Mouse (Mus musculus): ENCODE results near the gene Vasp. TPM values are rescaled to one million over a fixed set of nuclear protein-coding genes. Genes with fewer than 3 reads are reported as not detected.
A peak's percentile ranks its signal among the peaks of the same experiment; 100 is the strongest.

Gene Vasp
- polyA plus RNA-seq, 1 experiment from 2014 or later: 39.7 TPM

- no peak for ATAC-seq (ENCODE audit: low FRiP score)
- Histone ChIP-seq H3K4me3 (peak overlapping the region; percentile 44), H3K36me3 (no peaks in the 10 kb centered on the region), H3K9ac (peak overlapping the region; percentile 66), H3K27me3 (peaks cover 52% of the 10 kb centered on the region), H3K4me2 (peak overlapping the region; percentile 67), H3K4me1 (replicated peaks) (peaks cover 35% of the 10 kb centered on the region), H3K9me3 (no peaks in the 10 kb centered on the region), H3K27ac (no peak overlapping the region)
- WGBS: 8% methylated on average over 16 of the region's 16 CpGs
These were observed 30.0 kb upstream of the Vasp start for GRCm38 (mm10) chr7:19301461-19302263.

GRCm38 (mm10) chr7:19300501-19301421 lies 29.1 kb upstream of the Vasp start:
- H3K4me3 ChIP-seq: peak overlapping the region; percentile 44
- no peaks in the 10 kb centered on the region for H3K9me3 ChIP-seq
- peaks cover 43% of the 10 kb centered on the region for H3K27me3 ChIP-seq
- peak overlapping the region; percentile 66 for H3K9ac ChIP-seq
- H3K4me1 ChIP-seq (replicated peaks): peaks cover 35% of the 10 kb centered on the region
- H3K27ac ChIP-seq: no peak overlapping the region
- under 1% methylated on average over 29 of the region's 29 CpGs for WGBS
- H3K4me2 ChIP-seq: peak overlapping the region; percentile 67
- peak; percentile 86 for ATAC-seq (ENCODE audit: low FRiP score)
- peaks cover 5% of the 10 kb centered on the region for H3K36me3 ChIP-seq

DNA sequence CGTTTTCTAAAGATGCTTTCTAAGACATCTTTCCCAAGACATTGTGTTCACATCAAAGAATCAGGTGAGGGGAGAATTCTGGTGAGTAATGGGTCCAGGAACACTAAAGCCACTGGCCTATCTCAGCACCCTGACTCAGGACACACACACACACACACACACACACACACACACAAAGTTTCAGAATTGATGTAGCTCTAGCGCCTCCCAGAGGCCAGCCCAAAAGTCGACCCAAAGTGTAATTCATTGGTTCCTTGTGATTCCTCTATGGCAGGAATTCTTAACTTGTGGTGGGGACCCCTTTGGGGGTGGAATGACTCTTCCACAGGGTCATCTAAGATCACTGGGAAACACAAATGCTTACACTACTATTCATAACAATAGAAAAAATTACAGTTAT lies 27.6 kb upstream of the Vasp start:
- no peak overlapping the region for H3K4me3 ChIP-seq
- no peak overlapping the region for H3K4me2 ChIP-seq
- ATAC-seq (ENCODE audit: low FRiP score): no peak
- WGBS: 26% methylated on average over 3 of the region's 3 CpGs
- no peak overlapping the region for H3K27ac ChIP-seq
- H3K36me3 ChIP-seq: peaks cover 16% of the 10 kb centered on the region
- no peaks in the 10 kb centered on the region for H3K9me3 ChIP-seq
- no peak overlapping the region for H3K9ac ChIP-seq
- peaks cover 28% of the 10 kb centered on the region for H3K27me3 ChIP-seq
- peaks cover 30% of the 10 kb centered on the region for H3K4me1 ChIP-seq (replicated peaks)

DNA sequence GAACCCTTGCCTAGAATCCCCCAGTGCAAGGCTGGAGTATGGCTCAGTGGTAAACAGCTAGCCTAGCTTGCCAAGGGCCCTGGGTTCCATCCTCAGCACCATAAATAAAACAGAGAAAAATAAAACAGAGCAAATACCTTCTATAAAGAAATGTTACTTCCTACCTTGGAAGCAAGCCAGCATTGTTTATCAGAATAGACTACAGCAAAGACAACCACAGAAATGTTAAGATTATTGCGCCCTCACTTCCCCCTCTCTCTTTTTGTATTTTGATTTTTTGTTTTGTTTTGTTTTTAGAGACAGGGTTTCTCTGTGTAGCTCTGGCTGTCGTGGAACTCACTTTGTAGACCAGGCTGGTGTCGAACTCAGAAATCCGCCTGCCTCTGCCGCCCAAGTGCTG lies 26.2 kb upstream of the Vasp start:
- H3K27me3 ChIP-seq: peaks cover 14% of the 10 kb centered on the region
- 90% methylated on average over 5 of the region's 5 CpGs for WGBS
- no peak overlapping the region for H3K27ac ChIP-seq
- ATAC-seq (ENCODE audit: low FRiP score): no peak
- peaks cover 29% of the 10 kb centered on the region for H3K36me3 ChIP-seq
- H3K9me3 ChIP-seq: no peaks in the 10 kb centered on the region
- H3K4me2 ChIP-seq: no peak overlapping the region
- H3K4me1 ChIP-seq (replicated peaks): peaks cover 22% of the 10 kb centered on the region
- H3K9ac ChIP-seq: no peak overlapping the region
- H3K4me3 ChIP-seq: no peak overlapping the region

DNA sequence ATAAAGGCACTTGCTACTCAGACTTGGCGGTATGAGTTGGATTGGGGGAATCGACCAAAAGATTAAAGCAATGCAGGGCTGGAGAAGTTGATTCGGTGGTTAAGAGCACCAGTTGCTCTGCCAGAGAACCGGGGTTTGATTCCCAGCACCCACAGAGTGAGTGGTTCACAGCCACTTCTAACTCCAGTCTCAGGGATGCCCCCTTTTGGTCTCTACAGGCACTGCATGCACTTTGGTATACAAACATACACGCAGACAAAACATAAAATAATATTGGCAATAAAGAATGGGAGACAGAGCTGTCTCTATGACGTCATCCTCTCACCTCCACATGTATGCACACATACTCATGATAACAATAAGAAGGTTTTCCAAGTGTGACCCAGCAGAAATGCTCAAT lies 25.4 kb upstream of the Vasp start:
- no peak for ATAC-seq (ENCODE audit: low FRiP score)

DNA sequence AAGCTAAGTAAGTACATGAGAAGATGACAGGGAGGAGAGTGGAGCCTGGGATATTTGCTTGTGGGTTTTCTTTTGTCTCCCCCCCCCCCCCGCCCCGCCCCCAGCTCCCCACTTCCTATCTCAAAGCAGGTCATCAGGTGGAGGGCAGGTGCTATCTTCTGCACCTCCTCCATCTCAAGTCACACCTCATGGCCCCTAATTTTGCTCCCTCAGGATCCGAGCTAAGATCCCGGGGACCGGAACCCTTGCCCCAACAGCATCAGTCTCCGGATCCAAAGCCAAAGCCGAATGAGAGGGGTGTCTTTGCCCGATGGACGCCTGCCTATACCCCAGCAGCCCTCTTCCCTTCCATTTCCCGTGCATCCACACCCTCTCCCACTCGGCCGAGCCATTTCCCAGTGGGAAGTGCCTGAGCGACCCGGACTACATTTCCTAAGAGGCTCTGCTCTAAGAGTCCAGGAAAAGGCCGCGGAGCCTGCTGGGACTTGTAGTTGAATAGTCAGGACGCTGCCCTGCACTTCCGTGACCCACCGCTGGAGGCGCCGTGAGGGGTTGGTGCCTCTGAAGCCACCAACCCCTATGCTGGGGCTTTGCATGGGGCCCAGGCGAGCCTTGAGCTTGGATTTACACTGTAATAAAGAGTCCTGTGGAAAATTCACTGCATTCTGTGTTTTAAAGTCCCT lies 24.0 kb upstream of the Vasp start:
- 0 out of 2 replicates have a peak overlapping the region, but pooled peaks have one; percentile 12 for H3K4me3 ChIP-seq
- peaks cover 20% of the 10 kb centered on the region for H3K4me1 ChIP-seq (replicated peaks)
- peak; percentile 64 for ATAC-seq (ENCODE audit: low FRiP score)
- no peak overlapping the region for H3K9ac ChIP-seq
- WGBS: 20% methylated on average over 20 of the region's 22 CpGs
- H3K9me3 ChIP-seq: no peaks in the 10 kb centered on the region
- peaks cover 35% of the 10 kb centered on the region for H3K36me3 ChIP-seq
- H3K27ac ChIP-seq: no peak overlapping the region
- H3K27me3 ChIP-seq: no peaks in the 10 kb centered on the region
- H3K4me2 ChIP-seq: peak overlapping the region; percentile 41

More for the DNA sequence above, 25.4 kb upstream of the Vasp start:
- Histone ChIP-seq H3K4me3 (no peak overlapping the region), H3K4me1 (replicated peaks) (peaks cover 18% of the 10 kb centered on the region), H3K36me3 (peaks cover 29% of the 10 kb centered on the region), H3K27me3 (peaks cover 6% of the 10 kb centered on the region), H3K9ac (no peak overlapping the region), H3K27ac (no peak overlapping the region), H3K9me3 (no peaks in the 10 kb centered on the region), H3K4me2 (no peak overlapping the region)
- WGBS: 90% methylated on average over 6 of the region's 6 CpGs

GRCm38 (mm10) chr7:19290969-19291596 lies 19.5 kb upstream of the Vasp start:
- peak; percentile 30; the same call in 1 of the 2 replicates for ATAC-seq (ENCODE audit: low FRiP score)
- Histone ChIP-seq H3K36me3 (peaks cover 65% of the 10 kb centered on the region), H3K4me2 (peak overlapping the region; percentile 48), H3K9me3 (no peaks in the 10 kb centered on the region), H3K4me3 (peak overlapping the region; percentile 23), H3K9ac (peak overlapping the region; percentile 58), H3K27me3 (no peaks in the 10 kb centered on the region), H3K4me1 (replicated peaks) (peaks cover 23% of the 10 kb centered on the region), H3K27ac (peak overlapping the region; percentile 55; the same call in 1 of the 2 replicates)
- 4% methylated on average over 20 of the region's 20 CpGs for WGBS

DNA sequence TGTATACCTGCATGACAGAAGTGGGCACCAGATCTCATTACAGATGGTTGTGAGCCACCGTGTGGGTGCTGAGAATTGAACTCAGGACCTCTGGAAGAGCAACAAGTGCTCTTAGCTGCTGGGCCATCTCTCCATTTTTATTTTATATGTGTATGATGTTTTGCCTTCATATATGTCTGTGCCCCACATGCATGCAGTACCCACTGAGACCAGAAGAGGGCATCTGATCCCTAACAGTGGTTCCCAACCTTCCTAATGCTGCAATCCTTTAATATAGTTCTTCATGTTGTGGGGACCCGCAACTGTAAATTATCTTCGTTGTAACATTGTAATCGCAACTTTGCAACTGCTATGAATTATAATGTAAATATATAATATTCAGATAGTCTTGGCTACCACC lies 13.1 kb upstream of the Vasp start:
- WGBS: 26% methylated on average over 4 of the region's 4 CpGs

DNA sequence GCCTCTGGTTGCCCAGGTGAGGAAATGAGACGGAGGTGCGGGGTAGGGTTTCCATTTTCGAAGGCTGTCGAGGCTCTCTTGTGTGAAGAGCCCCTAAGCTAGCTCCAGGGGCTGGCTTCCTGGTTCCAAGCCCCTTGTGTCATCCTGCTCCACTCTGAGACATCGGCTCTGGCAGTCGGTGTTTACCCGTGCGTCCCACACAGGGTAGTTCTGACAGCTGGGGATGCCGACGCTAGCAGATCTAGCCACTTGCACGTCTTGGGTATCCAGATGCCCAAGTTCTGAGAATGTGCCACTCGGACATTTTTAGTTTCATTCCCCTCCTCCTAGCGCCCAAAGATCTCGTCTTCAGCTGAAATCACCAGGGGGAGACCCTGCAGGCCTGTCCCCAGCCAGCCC lies 11.8 kb upstream of the Vasp start:
- Histone ChIP-seq H3K4me3 (peak overlapping the region; percentile 87), H3K9ac (peak overlapping the region; percentile 99), H3K36me3 (peaks cover 24% of the 10 kb centered on the region), H3K9me3 (no peaks in the 10 kb centered on the region), H3K4me1 (replicated peaks) (peaks cover 32% of the 10 kb centered on the region), H3K4me2 (peak overlapping the region; percentile 77), H3K27ac (peak overlapping the region; percentile 96), H3K27me3 (peaks cover 32% of the 10 kb centered on the region)
- 23% methylated on average over 14 of the region's 14 CpGs for WGBS
- ATAC-seq (ENCODE audit: low FRiP score): peak; percentile 3; the same call in 1 of the 2 replicates

More for the DNA sequence above, 13.1 kb upstream of the Vasp start:
- H3K4me3 ChIP-seq: no peak overlapping the region
- H3K4me1 ChIP-seq (replicated peaks): peaks cover 23% of the 10 kb centered on the region
- H3K36me3 ChIP-seq: peaks cover 32% of the 10 kb centered on the region
- H3K27me3 ChIP-seq: peaks cover 18% of the 10 kb centered on the region
- no peak overlapping the region for H3K27ac ChIP-seq
- peak overlapping the region; percentile 77 for H3K4me2 ChIP-seq
- no peak overlapping the region for H3K9ac ChIP-seq
- ATAC-seq (ENCODE audit: low FRiP score): no peak
- H3K9me3 ChIP-seq: no peaks in the 10 kb centered on the region

DNA sequence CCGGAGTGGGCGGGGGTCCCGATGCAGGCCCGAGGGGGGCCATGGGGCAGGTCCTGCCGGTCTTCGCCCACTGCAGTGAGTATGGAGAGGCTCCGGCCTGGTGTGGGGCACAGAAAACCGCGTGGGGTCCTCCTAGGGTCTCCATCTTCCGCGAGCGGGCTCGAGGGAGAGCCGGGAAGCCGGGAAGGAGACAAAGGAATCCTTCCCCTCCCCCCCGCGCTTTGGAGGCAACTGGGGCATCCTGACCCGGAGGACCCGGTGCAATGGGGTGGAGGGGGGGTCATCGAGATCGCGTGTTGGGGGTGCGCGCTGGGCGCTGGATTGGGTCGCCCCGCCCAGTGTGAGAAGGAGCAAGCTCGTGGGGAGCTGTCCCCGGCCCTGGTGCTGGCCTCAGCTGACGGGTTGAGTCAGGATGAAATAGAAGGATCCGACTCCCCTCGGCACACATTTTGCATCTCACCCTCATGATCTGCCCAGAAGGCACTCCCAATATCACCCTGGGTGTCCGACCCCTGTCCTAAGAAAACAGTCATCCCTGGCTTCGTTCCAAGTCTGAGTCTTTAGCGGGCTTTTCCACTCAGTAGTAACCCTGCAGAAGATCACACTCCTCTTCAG lies 11.3 kb upstream of the Vasp start:
- H3K9ac ChIP-seq: peak overlapping the region; percentile 99
- WGBS: under 1% methylated on average over 34 of the region's 35 CpGs
- peaks cover 37% of the 10 kb centered on the region for H3K27me3 ChIP-seq

GRCm38 (mm10) chr7:19282385-19282784 lies 10.8 kb upstream of the Vasp start, which contains the start of gene Rtn2:
Gene Rtn2 (plus strand): TSS chr7:19282624.
- peak within 1 kb of the TSS; percentile 77 for H3K4me2 ChIP-seq
- H3K4me3 ChIP-seq: peak within 1 kb of the TSS; percentile 87
- H3K27me3 ChIP-seq: peaks cover 42% of the 10 kb centered on the region
- H3K9me3 ChIP-seq: no peaks in the 10 kb centered on the region
- WGBS: under 1% methylated on average over 37 of the region's 37 CpGs
- H3K36me3 ChIP-seq: peaks cover 14% of the 10 kb centered on the region
- H3K27ac ChIP-seq: peak within 1 kb of the TSS; percentile 96
- peaks cover 32% of the 10 kb centered on the region for H3K4me1 ChIP-seq (replicated peaks)
- peak within 1 kb of the TSS; percentile 99 for H3K9ac ChIP-seq
- ATAC-seq (ENCODE audit: low FRiP score): peak; percentile 86

More for the DNA sequence above, 11.3 kb upstream of the Vasp start:
- Histone ChIP-seq H3K9me3 (no peaks in the 10 kb centered on the region), H3K27ac (peak overlapping the region; percentile 96), H3K4me2 (peak overlapping the region; percentile 77), H3K36me3 (peaks cover 19% of the 10 kb centered on the region), H3K4me3 (peak overlapping the region; percentile 87), H3K4me1 (replicated peaks) (peaks cover 32% of the 10 kb centered on the region)
- peak; percentile 85 for ATAC-seq (ENCODE audit: low FRiP score)
